In the genomic region with DNA sequence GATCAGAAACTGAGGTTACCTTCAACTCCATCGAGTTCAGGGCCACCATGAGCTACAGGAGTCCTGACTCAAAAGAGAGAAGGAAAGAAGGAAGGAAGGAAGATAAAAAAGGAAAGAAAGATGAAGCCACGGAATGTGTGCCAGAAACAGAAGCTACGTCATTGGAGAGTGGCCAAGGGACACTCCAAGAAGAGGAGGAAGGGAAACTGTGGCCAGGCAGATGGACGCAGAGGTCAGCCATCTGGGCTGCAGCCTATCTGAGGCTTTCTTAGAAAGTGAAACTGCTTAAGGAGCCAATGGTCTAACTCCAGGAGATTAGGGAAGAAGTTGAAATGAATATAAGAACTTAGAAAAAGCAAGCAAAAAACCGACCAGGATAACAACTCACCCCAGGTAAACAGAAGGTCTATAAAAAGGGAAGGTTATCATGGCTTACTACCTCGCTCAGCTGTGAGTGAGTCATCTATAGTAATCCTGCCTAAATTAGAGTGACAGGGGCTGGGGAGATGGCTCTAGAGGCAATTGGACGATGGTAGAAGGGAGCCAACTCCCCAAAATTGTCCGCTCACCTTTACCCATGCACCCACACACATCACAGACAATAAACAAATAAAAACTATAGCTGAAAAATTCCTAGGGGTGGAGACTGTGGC, we compare ENCODE assay signal across 13 mouse cellular contexts. TPM values are rescaled to one million over a fixed set of nuclear protein-coding genes. Genes with fewer than 3 reads are reported as not detected.
DNase-seq lines count a peak whose midpoint lies in the region; ATAC-seq and TF ChIP-seq lines count a peak whose summit lies in the region.
"Had no signal": no experiment of that assay in that cellular context is flagged by ENCODE, and none has a peak within 500 bp of the region (broad histone marks: within the 10 kb centered on the region; RNA-seq: fewer than 3 reads in every experiment).

No protein-coding gene starts in this region.

- H3K9me3 ChIP-seq in heart, embryonic 11.5 days (replicated peaks; ENCODE audit: control insufficient read depth, low read length) = no peaks in the 10 kb centered on the region
- H3K9me3 ChIP-seq in lung, postnatal 0 days (ENCODE audit: low read length) = no peaks in the 10 kb centered on the region
- H3K9me3 ChIP-seq: embryonic facial prominence, embryonic 13.5 days; liver, embryonic 15.5 days; midbrain, embryonic 10.5 days; neural tube, embryonic 12.5 days had no signal

- H3K9ac ChIP-seq in heart, embryonic 11.5 days (ENCODE audit: low read depth, low read length) = no peak overlapping the region
- H3K9ac ChIP-seq in lung, postnatal 0 days (replicated peaks; ENCODE audit: low read depth) = no peak overlapping the region
- H3K9ac ChIP-seq: embryonic facial prominence, embryonic 13.5 days; liver, embryonic 15.5 days; neural tube, embryonic 12.5 days had no signal

- no peak overlapping the region for H3K27ac ChIP-seq in heart, embryonic 11.5 days (ENCODE audit: low read depth, low read length)
- no peak overlapping the region for H3K27ac ChIP-seq in lung, postnatal 0 days (ENCODE audit: low read length)
- H3K27ac ChIP-seq: embryonic facial prominence, embryonic 13.5 days; liver, embryonic 15.5 days; midbrain, embryonic 10.5 days; neural tube, embryonic 12.5 days had no signal

- DNase-seq in heart, adult 18-20 months = peak; percentile 43 to 71
- peak; percentile 28 for DNase-seq in lung, postnatal 0 days (ENCODE audit: low spot score)
- no peak for DNase-seq in lung, adult 18-20 months
- DNase-seq in left cerebral cortex, postnatal 36 days (ENCODE audit: low spot score in 2 of 2) = no peak
- no peak for DNase-seq in right cerebral cortex, adult 2 months (ENCODE audit: low spot score in 2 of 2)
- DNase-seq in thymus, postnatal 0 days (ENCODE audit: low spot score) = no peak
- DNase-seq: kidney, adult 18-20 months had no signal

- no peak for ATAC-seq in heart, embryonic 11.5 days (replicated peaks; ENCODE audit: insufficient number of reproducible peaks, low FRiP score, low TSS enrichment)
- ATAC-seq in lung, postnatal 0 days = no peak
- 0 out of 4 replicates have a peak, but pooled peaks have one; percentile 17 to 23 for ATAC-seq in hematopoietic stem cell, adult 5-6 weeks (replicated peaks in 1 of 2; ENCODE audit: insufficient read depth in 1 of 2, low FRiP score in 2 of 2, low TSS enrichment in 1 of 2, low read depth in 1 of 2, poor library complexity in 2 of 2, severe bottlenecking in 2 of 2)

- H3K4me3 ChIP-seq in heart, embryonic 11.5 days (ENCODE audit: low read depth, low read length) = no peak overlapping the region
- no peak overlapping the region for H3K4me3 ChIP-seq in lung, postnatal 0 days (ENCODE audit: low read depth, low read length)
- H3K4me3 ChIP-seq: embryonic facial prominence, embryonic 13.5 days; liver, embryonic 15.5 days; midbrain, embryonic 10.5 days; neural tube, embryonic 12.5 days had no signal

- no peak for TF ChIP-seq CTCF in lung, postnatal 0 days (IDR thresholded peaks at IDR 0.05)

- TF ChIP-seq EP300 in lung, postnatal 0 days (IDR thresholded peaks at IDR 0.05) = no peak

- H3K4me2 ChIP-seq in heart, embryonic 11.5 days = no peak overlapping the region
- no peak overlapping the region for H3K4me2 ChIP-seq in lung, postnatal 0 days (replicated peaks; ENCODE audit: low read depth, low read length)
- H3K4me2 ChIP-seq: embryonic facial prominence, embryonic 13.5 days; liver, embryonic 15.5 days; neural tube, embryonic 12.5 days had no signal

- intact Hi-C loops in left cerebral cortex, postnatal 36 days (cut with DNase I) = no loop called here

- H3K27me3 ChIP-seq in heart, embryonic 11.5 days (ENCODE audit: control insufficient read depth, insufficient read depth, low read length) = peaks cover 14% of the 10 kb centered on the region
- H3K27me3 ChIP-seq in lung, postnatal 0 days (replicated peaks; ENCODE audit: insufficient read depth, low read length) = no peaks in the 10 kb centered on the region
- H3K27me3 ChIP-seq: embryonic facial prominence, embryonic 13.5 days; neural tube, embryonic 12.5 days had no signal

- WGBS in heart, embryonic 11.5 days (ENCODE audit: insufficient replicate concordance) = 61% methylated on average over 8 of the region's 8 CpGs
- 41% methylated on average over 8 of the region's 8 CpGs for WGBS in lung, postnatal 0 days

- H3K4me1 ChIP-seq in heart, embryonic 11.5 days (ENCODE audit: control insufficient read depth, insufficient read depth, low read length) = no peaks in the 10 kb centered on the region
- H3K4me1 ChIP-seq in lung, postnatal 0 days (ENCODE audit: insufficient read depth, low read depth, low read length) = no peaks in the 10 kb centered on the region

- no peaks in the 10 kb centered on the region for H3K36me3 ChIP-seq in heart, embryonic 11.5 days (ENCODE audit: control insufficient read depth, insufficient read depth, low read length)
- H3K36me3 ChIP-seq in lung, postnatal 0 days (ENCODE audit: insufficient read depth, low read length) = no peaks in the 10 kb centered on the region

RNA-seq across cellular contexts. Expression of gene Sema4a, which starts 14.4 kb away (rescaled TPM):
- 1 to 10 TPM; 4.4 to 5.9 TPM for total RNA-seq in heart, adult 18-20 months (2021)
- 0.80 and 0.92 TPM in 2 replicates for polyA plus RNA-seq in heart, embryonic 11.5 days (2014; fragmentation: Nextera tagmentation; extraction: Ambion mirVana)
- polyA plus RNA-seq in lung, postnatal 0 days (2015; fragmentation: Nextera tagmentation; extraction: Ambion mirVana) = 9.0 and 9.2 TPM in 2 replicates
- 4.3 and 18.6 TPM in 2 replicates for total RNA-seq in hematopoietic stem cell, adult 5-6 weeks (2017)
- 10 to 100 TPM; 52.2 to 66.7 TPM for total RNA-seq in left cerebral cortex, postnatal 36 days (2021)
- polyA plus RNA-seq in thymus, postnatal 0 days (2015; fragmentation: Nextera tagmentation; extraction: Ambion mirVana) = 14.6 and 15.1 TPM in 2 replicates

RNA-seq across cellular contexts. Expression of gene Slc25a44, which starts 21.7 kb away (rescaled TPM):
- total RNA-seq in heart, adult 18-20 months (2021) = 10 to 100 TPM; 12.3 to 14.2 TPM
- polyA plus RNA-seq in heart, embryonic 11.5 days (2014; fragmentation: Nextera tagmentation; extraction: Ambion mirVana) = 14.8 and 15.6 TPM in 2 replicates
- polyA plus RNA-seq in lung, postnatal 0 days (2015; fragmentation: Nextera tagmentation; extraction: Ambion mirVana) = 9.3 and 11.3 TPM in 2 replicates
- 11.5 and 15.6 TPM in 2 replicates for total RNA-seq in hematopoietic stem cell, adult 5-6 weeks (2017)
- total RNA-seq in left cerebral cortex, postnatal 36 days (2021) = 10 to 100 TPM; 77.1 to 84.0 TPM
- polyA plus RNA-seq in thymus, postnatal 0 days (2015; fragmentation: Nextera tagmentation; extraction: Ambion mirVana) = 9.6 and 12.3 TPM in 2 replicates

RNA-seq across cellular contexts. Expression of gene Pmf1, which starts 36.5 kb away (rescaled TPM):
- 10 to 100 TPM; 16.8 to 18.3 TPM for total RNA-seq in heart, adult 18-20 months (2021)
- polyA plus RNA-seq in heart, embryonic 11.5 days (2014; fragmentation: Nextera tagmentation; extraction: Ambion mirVana) = 115 and 118 TPM in 2 replicates
- polyA plus RNA-seq in lung, postnatal 0 days (2015; fragmentation: Nextera tagmentation; extraction: Ambion mirVana) = 27.9 and 30.6 TPM in 2 replicates
- 60.8 and 97.2 TPM in 2 replicates for total RNA-seq in hematopoietic stem cell, adult 5-6 weeks (2017)
- 1 to 10 TPM; 6.0 to 7.3 TPM for total RNA-seq in left cerebral cortex, postnatal 36 days (2021)
- 144 and 151 TPM in 2 replicates for polyA plus RNA-seq in thymus, postnatal 0 days (2015; fragmentation: Nextera tagmentation; extraction: Ambion mirVana)

Comparison
In these comparisons a context has a peak if more than half of its experiments do, and no peak if none do; other contexts are left out.
1. DNase-seq: peak in heart, adult 18-20 months (2 of 2) and lung, postnatal 0 days (single experiment); none in lung, adult 18-20 months (0 of 2), left cerebral cortex, postnatal 36 days (0 of 2), right cerebral cortex, adult 2 months (0 of 2) and thymus, postnatal 0 days (single experiment).
2. ATAC-seq: peak in hematopoietic stem cell, adult 5-6 weeks (2 of 2); none in heart, embryonic 11.5 days (single experiment) and lung, postnatal 0 days (single experiment).